8 mouse cellular contexts compared by ENCODE assay signal in genomic region chr3:95760106-95760505, GRCm38 (mm10). TPM values are rescaled to one million over a fixed set of nuclear protein-coding genes. Genes with fewer than 3 reads are reported as not detected.
DNase-seq lines count a peak whose midpoint lies in the region; ATAC-seq and TF ChIP-seq lines count a peak whose summit lies in the region.

Tars2 (minus strand) TSS chr3:95760206.

- H3K27me3 ChIP-seq in embryonic facial prominence, embryonic 11.5 days (ENCODE audit: control insufficient read depth, insufficient read depth, low read length) = no peaks in the 10 kb centered on the region
- H3K27me3 ChIP-seq in heart, embryonic 13.5 days (replicated peaks) = no peaks in the 10 kb centered on the region
- H3K27me3 ChIP-seq in midbrain, postnatal 0 days (ENCODE audit: insufficient read depth, low read length) = no peaks in the 10 kb centered on the region

- ATAC-seq in embryonic facial prominence, embryonic 11.5 days (replicated peaks; ENCODE audit: insufficient number of reproducible peaks, low FRiP score, low TSS enrichment, low read depth) = no peak
- ATAC-seq in heart, embryonic 13.5 days (ENCODE audit: extremely low read depth, insufficient number of reproducible peaks, low FRiP score, low TSS enrichment) = no peak
- ATAC-seq in midbrain, postnatal 0 days (ENCODE audit: low FRiP score) = no peak

- no peak for DNase-seq in lung, adult 2 months
- DNase-seq in lung, adult 18-20 months = no peak
- no peak for DNase-seq in embryonic facial prominence, embryonic 11.5 days (ENCODE audit: low spot score)
- no peak for DNase-seq in left cerebral cortex, postnatal 10 days (ENCODE audit: extremely low spot score in 1 of 2, low spot score in 2 of 2)
- DNase-seq in midbrain, postnatal 0 days (ENCODE audit: low spot score) = no peak
- DNase-seq in cerebellum, adult 8-10 months = no peak
- DNase-seq in cerebellum, postnatal 25 days = no peak

- no peak within 1 kb of the TSS for H3K4me2 ChIP-seq in embryonic facial prominence, embryonic 11.5 days (ENCODE audit: low read depth, low read length)
- no peak within 1 kb of the TSS for H3K4me2 ChIP-seq in heart, embryonic 13.5 days
- H3K4me2 ChIP-seq in midbrain, postnatal 0 days (ENCODE audit: low read depth, low read length, poor library complexity, severe bottlenecking) = no peak within 1 kb of the TSS

- 81% methylated on average over 6 of the region's 6 CpGs for WGBS in lung, adult 2 months
- WGBS in embryonic facial prominence, embryonic 11.5 days = 85% methylated on average over 6 of the region's 6 CpGs
- WGBS in heart, embryonic 13.5 days = 83% methylated on average over 6 of the region's 6 CpGs
- 87% methylated on average over 6 of the region's 6 CpGs for WGBS in midbrain, postnatal 0 days

- H3K27ac ChIP-seq in embryonic facial prominence, embryonic 11.5 days (replicated peaks; ENCODE audit: low read depth, low read length) = no peak within 1 kb of the TSS
- H3K27ac ChIP-seq in heart, embryonic 13.5 days (replicated peaks) = no peak within 1 kb of the TSS
- H3K27ac ChIP-seq in midbrain, postnatal 0 days (ENCODE audit: low read depth, low read length) = no peak within 1 kb of the TSS

- H3K9ac ChIP-seq in embryonic facial prominence, embryonic 11.5 days (replicated peaks; ENCODE audit: low read length) = no peak within 1 kb of the TSS
- H3K9ac ChIP-seq in heart, embryonic 13.5 days = no peak within 1 kb of the TSS
- H3K9ac ChIP-seq in midbrain, postnatal 0 days (replicated peaks; ENCODE audit: low read length, poor library complexity, severe bottlenecking) = no peak within 1 kb of the TSS

- H3K4me1 ChIP-seq in lung, adult 2 months (ENCODE audit: control insufficient read depth, insufficient read depth, low read length) = no peaks in the 10 kb centered on the region; the same call in none of the 2 replicates
- no peaks in the 10 kb centered on the region for H3K4me1 ChIP-seq in embryonic facial prominence, embryonic 11.5 days (ENCODE audit: control insufficient read depth, insufficient read depth, low read length)
- H3K4me1 ChIP-seq in heart, embryonic 13.5 days = peaks cover 14% of the 10 kb centered on the region; the same call in 1 of the 2 replicates
- no peaks in the 10 kb centered on the region for H3K4me1 ChIP-seq in midbrain, postnatal 0 days (ENCODE audit: insufficient read depth, low read length)

- TF ChIP-seq POLR2A in lung, adult 2 months (IDR thresholded peaks at IDR 0.05; ENCODE audit: borderline replicate concordance, extremely low read depth, low read depth, low read length) = no peak

- intact Hi-C loops in left cerebral cortex, postnatal 10 days (cut with DNase I) = no loop called here

- TF ChIP-seq CTCF in lung, adult 2 months (IDR thresholded peaks at IDR 0.05; ENCODE audit: insufficient read depth, low read length) = no peak
- TF ChIP-seq CTCF in midbrain, postnatal 0 days (IDR thresholded peaks at IDR 0.05) = no peak

- H3K9me3 ChIP-seq in embryonic facial prominence, embryonic 11.5 days (replicated peaks; ENCODE audit: control insufficient read depth, low read length) = no peaks in the 10 kb centered on the region
- H3K9me3 ChIP-seq in heart, embryonic 13.5 days = no peaks in the 10 kb centered on the region
- no peaks in the 10 kb centered on the region for H3K9me3 ChIP-seq in midbrain, postnatal 0 days (ENCODE audit: low read length)

- no peak within 1 kb of the TSS for H3K4me3 ChIP-seq in lung, adult 2 months (replicated peaks; ENCODE audit: extremely low read depth, low read depth, low read length)
- H3K4me3 ChIP-seq in embryonic facial prominence, embryonic 11.5 days (ENCODE audit: low read depth, low read length) = no peak within 1 kb of the TSS
- no peak within 1 kb of the TSS for H3K4me3 ChIP-seq in heart, embryonic 13.5 days
- no peak within 1 kb of the TSS for H3K4me3 ChIP-seq in midbrain, postnatal 0 days (ENCODE audit: low read depth, low read length)

- H3K36me3 ChIP-seq in embryonic facial prominence, embryonic 11.5 days (replicated peaks; ENCODE audit: control insufficient read depth, insufficient read depth, low read depth, low read length) = peaks cover 2% of the 10 kb centered on the region; the same call in 1 of the 2 replicates
- peaks cover 33% of the 10 kb centered on the region for H3K36me3 ChIP-seq in heart, embryonic 13.5 days
- H3K36me3 ChIP-seq in midbrain, postnatal 0 days (ENCODE audit: insufficient read depth, low read length) = peaks cover 15% of the 10 kb centered on the region

RNA-seq across cellular contexts. Expression of gene Tars2, which starts in this region (rescaled TPM):
- polyA plus RNA-seq in lung, adult 2 months (2012; rRNA removed) = 21.6 and 25.7 TPM in 2 replicates
- polyA plus RNA-seq in embryonic facial prominence, embryonic 11.5 days (2014; fragmentation: Nextera tagmentation; extraction: Ambion mirVana) = 47.7 and 53.1 TPM in 2 replicates
- 39.5 and 40.0 TPM in 2 replicates for polyA plus RNA-seq in heart, embryonic 13.5 days (2015; fragmentation: Nextera tagmentation; extraction: Ambion mirVana)
- total RNA-seq in left cerebral cortex, postnatal 10 days (2021) = 10 to 100 TPM; 38.0 to 38.7 TPM
- total RNA-seq in midbrain, postnatal 0 days (2014; rRNA removed) = 34.7 and 39.8 TPM in 2 replicates
- polyA plus RNA-seq in midbrain, postnatal 0 days (2015; fragmentation: Nextera tagmentation; extraction: Ambion mirVana) = 40.8 and 45.0 TPM in 2 replicates
